Mouse (Mus musculus) CD4-positive naive resting alpha-beta T cell, adult 76 days (primary cell): ENCODE results near the gene Olfr818. TPM values are rescaled to one million over a fixed set of nuclear protein-coding genes. Genes with fewer than 3 reads are reported as not detected.

ENCODE experiments used
- total RNA-seq: library from RNA; stranded (reverse); gene quantifications from one replicate; pipeline ENCODE4 v1.2.4, GENCODE M21; 2023

The Olfr818 gene
- total RNA-seq = not detected

DNA sequence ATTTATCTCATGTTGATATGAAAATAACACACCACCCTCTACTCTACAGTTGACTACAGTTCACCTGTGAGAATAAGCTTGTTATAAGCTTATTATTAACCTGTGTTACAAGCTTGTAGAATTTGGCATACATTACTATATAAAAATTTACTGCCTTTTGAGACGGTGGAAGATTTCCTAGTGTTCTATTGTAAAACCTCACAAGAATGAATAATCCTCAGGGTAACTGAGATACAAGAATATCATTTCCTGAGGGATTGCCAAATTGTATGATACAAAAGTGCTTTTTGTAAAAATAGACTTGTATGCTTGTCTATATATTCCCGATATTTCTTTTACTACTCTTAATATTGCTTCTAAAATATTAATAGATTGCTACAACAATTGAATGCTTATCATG lies at the start of gene Olfr818:
Gene Olfr818, minus strand, starts transcription at position 101 of the 400 bp plus-strand sequence.

DNA sequence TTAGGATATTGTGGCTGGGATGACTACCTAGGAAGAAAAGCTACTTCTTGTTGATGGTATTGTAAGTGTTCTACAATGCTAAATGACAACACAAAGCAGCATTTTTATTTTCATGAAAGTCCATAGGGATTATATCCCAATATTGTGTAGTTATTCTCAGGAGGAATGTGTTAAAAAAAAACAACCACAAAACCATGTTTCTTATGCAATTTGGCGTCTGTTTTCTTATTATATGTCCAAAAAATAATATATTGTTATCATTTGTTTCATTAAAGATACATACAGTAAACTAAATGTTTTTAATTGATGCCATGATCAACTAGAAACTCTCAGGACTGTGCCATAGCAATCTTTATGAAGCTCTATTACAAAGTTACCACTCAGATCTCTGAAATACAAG lies 36.1 kb upstream of the Olfr818 start, which contains the start of gene Gm10310:
Gene Gm10310, minus strand, starts transcription at position 101 of the 400 bp plus-strand sequence.

DNA sequence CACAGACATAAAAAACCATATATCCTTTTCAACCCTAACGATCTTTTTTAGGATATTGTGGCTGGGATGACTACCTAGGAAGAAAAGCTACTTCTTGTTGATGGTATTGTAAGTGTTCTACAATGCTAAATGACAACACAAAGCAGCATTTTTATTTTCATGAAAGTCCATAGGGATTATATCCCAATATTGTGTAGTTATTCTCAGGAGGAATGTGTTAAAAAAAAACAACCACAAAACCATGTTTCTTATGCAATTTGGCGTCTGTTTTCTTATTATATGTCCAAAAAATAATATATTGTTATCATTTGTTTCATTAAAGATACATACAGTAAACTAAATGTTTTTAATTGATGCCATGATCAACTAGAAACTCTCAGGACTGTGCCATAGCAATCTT lies 27.1 kb upstream of the Olfr818 start, which contains the start of gene Olfr247:
Gene Olfr247, minus strand, starts transcription at position 101 of the 400 bp plus-strand sequence.

GRCm38 (mm10) chr10:129967166-129967565 lies 18.3 kb upstream of the Olfr818 start, which contains the start of gene Olfr819:
Olfr819 (minus strand) TSS chr10:129967266.

DNA sequence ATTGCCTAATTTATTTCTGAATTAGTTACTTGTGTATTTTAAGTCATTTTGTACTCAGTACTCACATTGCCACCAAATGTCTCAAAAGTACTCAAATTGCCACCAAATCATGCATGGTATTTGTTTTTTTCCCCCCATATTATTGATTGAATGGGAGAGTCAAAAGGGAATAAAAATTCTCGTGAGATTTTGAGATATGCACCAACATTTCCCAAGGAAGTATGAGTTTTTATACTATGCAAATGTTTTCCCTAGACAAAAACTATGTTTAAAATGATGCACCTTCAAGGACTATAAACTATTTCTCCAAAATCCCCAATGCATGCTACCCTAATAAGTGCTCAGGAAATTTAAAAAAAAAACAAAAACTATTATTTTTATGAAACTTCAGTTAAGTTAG lies 33.4 kb downstream of the Olfr818 start, which contains the start of gene Olfr816:
Gene Olfr816, minus strand, starts transcription at position 101 of the 400 bp plus-strand sequence.

GRCm38 (mm10) chr10:129905767-129906166 lies 43.1 kb downstream of the Olfr818 start, which contains the start of gene Olfr815:
Olfr815 (minus strand) TSS chr10:129905867.

Other genes with a start within 250 kb of the Olfr818 start
- gene Olfr804, start 245.9 kb downstream of the Olfr818 start, total RNA-seq = not detected
- gene Olfr805, start 219.7 kb downstream of the Olfr818 start, total RNA-seq = not detected
- gene Olfr806, start 207.2 kb downstream of the Olfr818 start, total RNA-seq = not detected
- not detected for gene Olfr807, start 191.3 kb downstream of the Olfr818 start, total RNA-seq
- not detected for gene Olfr808, start 183.6 kb downstream of the Olfr818 start, total RNA-seq
- gene Olfr809, start 174.5 kb downstream of the Olfr818 start, total RNA-seq = not detected
- gene Olfr810, start 154.2 kb downstream of the Olfr818 start, total RNA-seq = not detected
- not detected for gene Olfr811, start 144.7 kb downstream of the Olfr818 start, total RNA-seq
- not detected for gene Olfr812, start 103.0 kb downstream of the Olfr818 start, total RNA-seq
- not detected for gene Olfr813, start 93.7 kb downstream of the Olfr818 start, total RNA-seq
- not detected for gene Olfr814, start 69.2 kb downstream of the Olfr818 start, total RNA-seq
- gene Olfr815, start 43.2 kb downstream of the Olfr818 start, total RNA-seq = not detected
- gene Olfr816, start 33.5 kb downstream of the Olfr818 start, total RNA-seq = not detected
- not detected for gene Olfr819, start 18.2 kb upstream of the Olfr818 start, total RNA-seq
- gene Olfr247, start 27.0 kb upstream of the Olfr818 start, total RNA-seq = not detected
- gene Gm10310, start 36.0 kb upstream of the Olfr818 start, total RNA-seq = not detected
- not detected for gene Olfr820, start 63.5 kb upstream of the Olfr818 start, total RNA-seq
- gene Olfr821, start 81.2 kb upstream of the Olfr818 start, total RNA-seq = not detected
- gene Olfr822, start 122.1 kb upstream of the Olfr818 start, total RNA-seq = not detected
- not detected for gene Olfr823, start 166.3 kb upstream of the Olfr818 start, total RNA-seq
- not detected for gene Olfr824, start 180.9 kb upstream of the Olfr818 start, total RNA-seq
- gene Olfr825, start 217.7 kb upstream of the Olfr818 start, total RNA-seq = not detected
- not detected for gene Olfr826, start 235.1 kb upstream of the Olfr818 start, total RNA-seq